Mouse (Mus musculus) thymus, postnatal 14 days (tissue): ENCODE results near the gene Nkiras2.

Source experiments
- DNase-seq: peaks from one replicate; pipeline ENCODE4 v3.0.0; 2021

The Nkiras2 gene

GRCm38 (mm10) chr11:100640159-100640906 lies 21.3 kb downstream of the Nkiras2 start:
- DNase-seq: peak; percentile 45

- DNase-seq: no peak
These were observed 24.9 kb downstream of the Nkiras2 start for GRCm38 (mm10) chr11:100643612-100644575.

- DNase-seq: peak; percentile 78
These were observed 27.2 kb downstream of the Nkiras2 start for GRCm38 (mm10) chr11:100646265-100646664.

GRCm38 (mm10) chr11:100648405-100648804 lies 29.4 kb downstream of the Nkiras2 start:
- DNase-seq: no peak

GRCm38 (mm10) chr11:100651205-100651604 lies 32.2 kb downstream of the Nkiras2 start:
- DNase-seq: no peak

GRCm38 (mm10) chr11:100651748-100652147 lies 32.7 kb downstream of the Nkiras2 start:
- DNase-seq: no peak

- DNase-seq: peak; percentile 14
These were observed 36.5 kb downstream of the Nkiras2 start for GRCm38 (mm10) chr11:100655589-100655988.

GRCm38 (mm10) chr11:100656458-100656857 lies 37.4 kb downstream of the Nkiras2 start:
- DNase-seq: no peak

GRCm38 (mm10) chr11:100659806-100660205 lies 40.8 kb downstream of the Nkiras2 start:
- DNase-seq: no peak

GRCm38 (mm10) chr11:100671049-100671448 lies 52.0 kb downstream of the Nkiras2 start:
- DNase-seq: no peak

GRCm38 (mm10) chr11:100671956-100672355 lies 52.9 kb downstream of the Nkiras2 start:
- DNase-seq: no peak

- DNase-seq: no peak
These were observed 54.1 kb downstream of the Nkiras2 start for GRCm38 (mm10) chr11:100673169-100673568.
